In the genomic region with DNA sequence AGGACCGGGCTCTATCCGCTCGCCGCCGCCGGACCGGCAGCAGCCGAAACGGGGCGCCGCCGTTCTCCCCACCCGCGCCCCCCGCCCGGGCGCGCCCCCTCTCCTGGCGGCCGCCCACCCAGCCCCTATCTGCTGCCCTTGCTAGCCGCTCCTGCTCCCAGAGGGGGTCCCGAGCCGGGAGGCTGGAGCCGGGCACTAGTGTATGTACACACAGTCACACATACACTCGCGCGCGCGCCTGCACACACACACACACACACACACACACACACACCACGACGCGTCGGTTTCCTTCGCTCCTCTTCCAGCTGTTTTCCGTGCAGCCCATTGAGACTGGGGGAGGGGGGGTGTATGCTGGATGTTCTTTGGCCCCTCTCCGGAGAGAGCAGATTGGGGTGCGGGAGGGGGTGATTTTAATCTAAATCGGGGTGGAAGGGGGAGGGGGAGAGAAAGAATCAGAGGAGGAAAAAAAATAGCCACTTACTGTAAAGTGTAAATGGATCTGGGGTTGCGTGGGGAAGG, we compare ENCODE assay signal across 8 mouse cellular contexts. TPM values are rescaled to one million over a fixed set of nuclear protein-coding genes. Genes with fewer than 3 reads are reported as not detected.
DNase-seq lines count a peak whose midpoint lies in the region; ATAC-seq lines count a peak whose summit lies in the region.

No protein-coding gene starts in this region.

- H3K4me3 ChIP-seq in forebrain, embryonic 15.5 days: peak overlapping the region; percentile 71
- H3K4me3 ChIP-seq in hindbrain, embryonic 14.5 days (replicated peaks; ENCODE audit: low read length): peak overlapping the region; percentile 94
- peak overlapping the region; percentile 75 for H3K4me3 ChIP-seq in limb, embryonic 11.5 days (ENCODE audit: low read depth, low read length)
- H3K4me3 ChIP-seq in midbrain, embryonic 12.5 days: peak overlapping the region; percentile 86

- peak overlapping the region; percentile 97 for H3K27ac ChIP-seq in forebrain, embryonic 15.5 days (replicated peaks)
- H3K27ac ChIP-seq in hindbrain, embryonic 14.5 days: peak overlapping the region; percentile 95
- peak overlapping the region; percentile 76 for H3K27ac ChIP-seq in limb, embryonic 11.5 days (replicated peaks; ENCODE audit: low read depth, low read length)
- peak overlapping the region; percentile 97 for H3K27ac ChIP-seq in midbrain, embryonic 12.5 days (replicated peaks)

- H3K27me3 ChIP-seq in forebrain, embryonic 15.5 days: 0 out of 2 replicates have a peak, but pooled peaks cover 2% of the 10 kb centered on the region
- H3K27me3 ChIP-seq in hindbrain, embryonic 14.5 days (ENCODE audit: control insufficient read depth, insufficient read depth, low read length): peaks cover 3% of the 10 kb centered on the region; the same call in 1 of the 2 replicates
- no peaks in the 10 kb centered on the region for H3K27me3 ChIP-seq in limb, embryonic 11.5 days (ENCODE audit: control insufficient read depth, insufficient read depth, low read length)
- peaks cover 21% of the 10 kb centered on the region for H3K27me3 ChIP-seq in midbrain, embryonic 12.5 days

- no peaks in the 10 kb centered on the region for H3K9me3 ChIP-seq in forebrain, embryonic 15.5 days
- H3K9me3 ChIP-seq in hindbrain, embryonic 14.5 days (ENCODE audit: control insufficient read depth, low read length): no peaks in the 10 kb centered on the region
- H3K9me3 ChIP-seq in limb, embryonic 11.5 days (ENCODE audit: control insufficient read depth, low read length): no peaks in the 10 kb centered on the region
- H3K9me3 ChIP-seq in midbrain, embryonic 12.5 days: no peaks in the 10 kb centered on the region

- peak overlapping the region; percentile 88 for H3K9ac ChIP-seq in forebrain, embryonic 15.5 days (replicated peaks)
- peak overlapping the region; percentile 97 for H3K9ac ChIP-seq in hindbrain, embryonic 14.5 days
- H3K9ac ChIP-seq in limb, embryonic 11.5 days (ENCODE audit: low read length): peak overlapping the region; percentile 77
- H3K9ac ChIP-seq in midbrain, embryonic 12.5 days (replicated peaks): peak overlapping the region; percentile 87

- no peaks in the 10 kb centered on the region for H3K36me3 ChIP-seq in forebrain, embryonic 15.5 days
- no peaks in the 10 kb centered on the region for H3K36me3 ChIP-seq in hindbrain, embryonic 14.5 days (replicated peaks; ENCODE audit: control insufficient read depth, insufficient read depth)
- no peaks in the 10 kb centered on the region for H3K36me3 ChIP-seq in limb, embryonic 11.5 days (ENCODE audit: control insufficient read depth, insufficient read depth, low read length)
- H3K36me3 ChIP-seq in midbrain, embryonic 12.5 days: no peaks in the 10 kb centered on the region

- peak; percentile 57 for ATAC-seq in forebrain, embryonic 15.5 days (replicated peaks)
- peak; percentile 58 for ATAC-seq in hindbrain, embryonic 14.5 days (ENCODE audit: low FRiP score)
- ATAC-seq in limb, embryonic 11.5 days (ENCODE audit: insufficient number of reproducible peaks, low FRiP score, low TSS enrichment, low read depth): peak; percentile 58
- ATAC-seq in midbrain, embryonic 12.5 days (ENCODE audit: low FRiP score, low read depth): peak; percentile 63

- H3K4me1 ChIP-seq in forebrain, embryonic 15.5 days: peaks cover 50% of the 10 kb centered on the region
- H3K4me1 ChIP-seq in hindbrain, embryonic 14.5 days (replicated peaks; ENCODE audit: control insufficient read depth, insufficient read depth, low read length): peaks cover 45% of the 10 kb centered on the region
- H3K4me1 ChIP-seq in limb, embryonic 11.5 days (ENCODE audit: control insufficient read depth, insufficient read depth, low read length): peaks cover 6% of the 10 kb centered on the region; the same call in 1 of the 2 replicates
- H3K4me1 ChIP-seq in midbrain, embryonic 12.5 days: peaks cover 51% of the 10 kb centered on the region

- 0% methylated on average over 19 of the region's 39 CpGs for WGBS in forebrain, embryonic 15.5 days
- under 1% methylated on average over 19 of the region's 39 CpGs for WGBS in hindbrain, embryonic 14.5 days
- 0% methylated on average over 32 of the region's 39 CpGs for WGBS in limb, embryonic 11.5 days
- WGBS in midbrain, embryonic 12.5 days: 0% methylated on average over 19 of the region's 39 CpGs

- DNase-seq in MN1 (ENCODE audit: low spot score): peak; percentile 29
- DNase-seq in adrenal gland, postnatal 4 days (ENCODE audit: low spot score in 2 of 2): peak; percentile 30 to 36
- peak; percentile 65 for DNase-seq in hindbrain, embryonic 14.5 days (ENCODE audit: low spot score)
- peak; percentile 71 for DNase-seq in limb, embryonic 11.5 days (ENCODE audit: low spot score)
- DNase-seq in spleen, postnatal 10 days (ENCODE audit: low spot score in 2 of 2): peak; percentile 46 to 61
- no peak for DNase-seq in c-Kit-positive CD71-positive TER-119-positive erythroid progenitor cells, embryonic 14.5 days (ENCODE audit: low spot score)

- H3K4me2 ChIP-seq in forebrain, embryonic 15.5 days (replicated peaks): peak overlapping the region; percentile 77
- H3K4me2 ChIP-seq in hindbrain, embryonic 14.5 days (replicated peaks): peak overlapping the region; percentile 91
- peak overlapping the region; percentile 95 for H3K4me2 ChIP-seq in limb, embryonic 11.5 days (ENCODE audit: low read depth, severe bottlenecking)
- H3K4me2 ChIP-seq in midbrain, embryonic 12.5 days (replicated peaks): peak overlapping the region; percentile 73

RNA-seq across cellular contexts. Expression of gene Atxn1, which starts 0.4 kb away (rescaled TPM):
- 10 to 100 TPM; 47.6 to 49.1 TPM for total RNA-seq in adrenal gland, postnatal 4 days (2021)
- 11.6 and 12.8 TPM in 2 replicates for polyA plus RNA-seq in forebrain, embryonic 15.5 days (2015; fragmentation: Nextera tagmentation; extraction: Ambion mirVana)
- polyA plus RNA-seq in hindbrain, embryonic 14.5 days (2014; fragmentation: Nextera tagmentation; extraction: Ambion mirVana): 5.4 and 8.1 TPM in 2 replicates
- 1.3 and 1.5 TPM in 2 replicates for polyA plus RNA-seq in limb, embryonic 11.5 days (2014; fragmentation: Nextera tagmentation; extraction: Ambion mirVana)
- polyA plus RNA-seq in midbrain, embryonic 12.5 days (2016; fragmentation: Nextera tagmentation; extraction: Ambion mirVana): 4.2 and 4.9 TPM in 2 replicates
